Mouse (Mus musculus) embryo, embryonic 11.5 days (tissue): ENCODE results near the gene Ngrn.

Experiments
- DNase-seq: peaks from one replicate; pipeline ENCODE4 v3.0.0-alpha.2; 2012; ENCODE audit warnings: low read depth, low spot score

The Ngrn gene

DNA sequence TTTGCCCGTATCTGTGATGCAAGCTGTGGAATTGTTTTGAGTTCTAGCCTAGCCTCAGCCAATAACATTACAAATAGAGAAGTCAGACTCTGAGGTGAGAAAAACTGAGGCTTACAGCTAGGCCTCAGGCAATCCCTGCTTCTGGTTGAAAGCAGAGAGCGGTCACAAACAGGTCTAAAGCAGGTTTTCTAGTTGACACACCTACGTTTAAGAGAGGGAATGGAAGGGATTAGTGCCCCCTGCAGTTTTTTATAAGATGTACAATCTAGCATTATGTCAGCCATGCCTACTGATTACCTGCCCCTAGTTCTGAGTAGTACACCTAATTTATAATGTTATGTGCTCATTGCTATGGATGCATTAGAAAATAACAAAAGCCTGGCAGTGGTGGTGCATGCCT is 46.8 kb downstream of the Ngrn start:
- no peak for DNase-seq

GRCm38 (mm10) chr7:80310771-80311170 is 49.8 kb downstream of the Ngrn start:
- no peak for DNase-seq
